Mouse (Mus musculus) cerebellum, adult 2 months (tissue): ENCODE results near the gene Traf2.

Experiments
- CTCF ChIP-seq: fragments of 200-500 bp; IDR thresholded peaks from 2 replicates; pipeline ENCODE4 v1.5.1; 2011; ENCODE audit warnings: low read depth, mild to moderate bottlenecking, control low read depth, low read length, moderate library complexity, borderline replicate concordance; ENCODE audit not compliant: insufficient read depth
- POLR2A ChIP-seq: fragments of 200-500 bp; IDR thresholded peaks from 2 replicates; pipeline ENCODE4 v1.6.1; 2011; ENCODE audit warnings: low read length, control low read depth, borderline replicate concordance; ENCODE audit not compliant: insufficient read depth

DNA sequence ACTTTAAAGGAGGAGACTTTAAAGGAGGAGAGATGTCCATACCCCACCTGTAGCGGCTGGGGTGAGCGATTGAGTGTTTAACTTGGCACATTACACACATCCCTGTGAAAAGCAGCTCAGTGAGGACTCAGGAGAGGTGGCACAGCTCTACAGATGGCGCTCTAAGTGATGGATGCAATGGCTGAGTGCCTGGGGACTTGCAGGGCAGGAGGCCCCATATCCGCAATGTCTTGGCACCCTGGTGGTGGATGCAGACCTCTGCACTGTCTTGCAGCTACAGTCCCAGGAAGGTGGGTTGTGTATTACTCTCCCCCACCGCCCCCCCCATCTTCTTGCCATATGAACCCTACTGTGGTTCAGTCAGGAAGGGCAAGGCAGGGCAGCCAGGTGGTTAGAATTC is 39.8 kb downstream of the Traf2 start:
- TF ChIP-seq CTCF: no peak
- TF ChIP-seq POLR2A: no peak
